Mouse (Mus musculus): Measurements from ENCODE around the gene Ddost. TPM values are rescaled to one million over a fixed set of nuclear protein-coding genes. Genes with fewer than 3 reads are reported as not detected.

Gene Ddost
- 10 to 100 TPM; 84.1 to 91.4 TPM for total RNA-seq (2021)

DNA sequence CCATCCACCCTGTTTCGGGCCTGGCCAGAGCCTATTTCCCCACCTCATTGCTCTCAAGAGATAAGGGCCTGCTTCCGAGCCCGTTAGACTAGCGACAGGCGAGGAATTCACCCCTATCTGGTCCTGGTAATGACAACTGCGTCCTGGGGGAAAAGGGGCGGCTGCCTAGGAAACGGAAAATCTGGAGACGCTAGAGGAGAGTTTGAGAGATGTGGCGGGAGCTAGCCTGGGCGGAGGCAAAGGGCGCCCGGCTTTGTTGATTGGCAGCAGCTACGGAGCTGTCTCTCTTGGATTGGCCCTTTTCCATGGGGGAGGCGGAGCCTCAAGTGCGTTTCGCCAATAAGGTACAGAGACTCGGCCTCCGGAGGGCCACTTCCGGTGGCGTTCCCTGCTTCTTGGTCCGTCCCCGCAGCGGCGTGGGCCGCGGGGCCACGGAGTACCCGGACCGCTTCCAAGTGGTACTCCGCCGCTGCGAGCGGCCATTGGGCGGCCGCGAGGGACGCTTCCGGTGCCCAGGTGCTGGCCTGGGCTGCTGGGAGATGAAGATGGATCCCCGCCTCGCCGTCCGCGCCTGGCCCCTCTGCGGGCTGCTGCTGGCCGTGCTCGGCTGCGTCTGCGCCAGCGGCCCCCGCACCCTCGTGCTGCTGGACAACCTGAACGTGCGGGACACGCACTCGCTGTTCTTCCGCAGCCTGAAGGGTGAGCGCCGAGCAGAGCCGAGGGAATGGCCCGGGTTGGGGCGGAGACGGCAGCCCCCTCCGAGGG, at the start of gene Ddost:
Gene Ddost (plus strand): TSS at position 391 of the 765 bp plus-strand sequence.
- intact Hi-C loops (cut with DNase I), result no loop called here
- peak; percentile 97 to 98 for DNase-seq (ENCODE audit: low spot score in 2 of 2)

- intact Hi-C loops (cut with DNase I), result no loop called here
- no peak for DNase-seq (ENCODE audit: low spot score in 2 of 2)
These were observed 47.3 kb upstream of the Ddost start for GRCm38 (mm10) chr4:138257116-138257687.

GRCm38 (mm10) chr4:138258663-138259062, 45.9 kb upstream of the Ddost start:
- DNase-seq (ENCODE audit: low spot score in 2 of 2), result no peak
- intact Hi-C loops (cut with DNase I), result no loop called here

- intact Hi-C loops (cut with DNase I), result no loop called here
- no peak for DNase-seq (ENCODE audit: low spot score in 2 of 2)
These were observed 45.0 kb upstream of the Ddost start for GRCm38 (mm10) chr4:138259482-138259881.

DNA sequence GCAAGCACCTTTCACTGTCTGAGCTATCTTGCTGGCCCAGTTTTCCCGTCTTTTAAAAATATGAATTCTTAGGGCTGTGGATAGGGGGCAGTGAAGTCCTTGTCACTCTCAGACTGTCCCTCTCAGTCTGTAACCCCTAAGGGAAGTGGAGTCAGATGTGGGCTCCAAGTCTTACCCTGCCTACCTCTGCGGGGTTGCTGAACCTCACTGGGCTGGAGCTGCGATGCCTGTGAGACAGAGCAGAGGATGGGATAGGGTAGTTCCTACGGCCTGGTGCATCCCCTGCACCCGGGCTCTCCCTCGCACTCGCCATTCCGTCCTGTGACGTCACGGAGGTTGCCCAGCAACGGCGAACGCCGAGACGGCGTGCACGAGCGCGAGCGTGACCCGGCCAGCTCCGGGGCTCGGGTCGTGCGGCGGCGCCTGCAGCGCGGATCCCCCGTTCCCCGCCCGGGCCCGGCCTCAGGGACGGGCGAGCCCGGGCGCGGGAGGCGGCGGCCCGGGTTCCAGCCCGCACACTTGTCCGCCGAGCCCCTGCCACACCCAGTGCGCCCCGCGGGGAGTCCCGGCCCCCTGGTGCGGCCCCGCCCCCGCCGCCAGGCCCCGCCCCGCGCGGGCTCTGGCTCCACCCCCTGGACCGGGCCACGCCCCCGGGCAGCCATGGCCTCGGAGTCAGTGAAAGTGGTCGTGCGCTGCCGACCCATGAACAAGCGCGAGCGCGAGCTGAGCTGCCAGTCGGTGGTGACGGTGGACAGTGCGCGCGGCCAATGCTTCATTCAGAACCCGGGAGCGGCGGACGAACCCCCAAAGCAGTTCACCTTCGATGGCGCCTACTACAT, 42.5 kb upstream of the Ddost start:
- intact Hi-C loops (cut with DNase I), result no loop called here
- DNase-seq (ENCODE audit: low spot score in 2 of 2), result peak; percentile 93 to 95

DNA sequence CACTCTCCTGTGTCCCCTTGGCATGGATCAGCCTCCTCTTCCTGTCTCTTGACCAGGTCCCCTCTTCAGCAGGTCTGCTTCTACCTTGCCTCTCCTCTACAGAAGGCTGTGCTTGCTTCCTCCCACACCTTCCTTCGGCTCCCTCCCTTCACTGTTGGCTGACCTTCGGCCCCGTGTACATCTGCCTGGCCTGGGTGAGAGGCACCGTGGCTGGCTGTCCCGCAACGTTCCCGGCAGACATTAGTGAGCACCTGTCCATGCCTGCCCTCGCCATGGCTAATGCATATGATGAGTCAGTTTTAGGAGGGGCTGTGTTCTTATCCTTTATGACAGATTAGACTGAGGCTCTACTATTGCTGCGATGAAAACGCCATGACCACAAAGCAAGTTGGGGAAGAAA, 36.7 kb upstream of the Ddost start:
- DNase-seq (ENCODE audit: low spot score in 2 of 2), result no peak
- intact Hi-C loops (cut with DNase I), result no loop called here

DNA sequence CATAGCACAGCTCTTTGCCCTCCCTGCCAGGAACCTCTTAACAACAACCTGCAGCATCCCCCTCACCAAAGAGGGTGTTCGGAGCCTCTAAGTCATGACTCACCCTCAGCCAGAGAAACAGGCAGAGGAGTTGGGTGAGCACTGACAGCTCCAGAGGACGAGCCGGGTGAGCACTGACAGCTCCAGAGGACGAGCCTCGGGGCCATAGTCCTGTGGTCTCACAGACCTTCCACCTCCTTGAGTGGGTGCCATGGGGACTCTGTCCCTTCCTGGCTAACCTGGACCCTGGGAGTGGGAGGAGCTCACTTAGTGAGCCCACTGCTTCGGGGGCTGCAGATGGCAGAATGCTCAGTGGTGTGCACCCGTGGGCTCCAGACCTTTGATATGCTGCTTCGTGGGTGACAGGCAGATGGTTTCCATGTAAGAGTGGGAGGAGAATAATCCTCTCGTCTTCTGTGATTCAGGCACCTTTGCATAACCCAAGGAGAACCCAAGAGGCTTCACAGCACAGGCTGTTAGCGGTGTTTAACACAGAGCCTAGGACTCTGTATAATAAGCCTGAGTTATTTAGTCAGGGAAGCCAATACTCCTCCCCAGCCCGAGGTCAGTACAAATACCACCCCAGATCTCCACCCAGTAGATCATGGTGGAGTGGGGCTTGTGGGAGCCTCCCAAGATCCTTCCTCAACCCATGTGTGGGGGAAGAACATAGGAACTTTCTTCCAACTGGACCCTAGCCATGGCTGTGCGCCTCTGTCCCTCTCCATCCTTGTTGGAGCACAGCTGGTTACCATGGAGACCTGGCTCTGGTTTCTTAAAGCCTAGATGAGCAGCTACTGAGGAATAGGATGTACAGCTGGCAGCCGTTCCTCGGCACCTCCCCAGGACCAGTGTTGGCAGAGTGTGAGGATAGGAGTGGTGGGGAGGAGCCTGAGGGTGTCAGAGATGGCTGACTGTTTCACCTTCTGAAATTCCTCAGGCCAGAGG, 32.2 kb upstream of the Ddost start:
- peak; percentile 61 to 72 for DNase-seq (ENCODE audit: low spot score in 2 of 2)
- intact Hi-C loops (cut with DNase I), result no loop called here

GRCm38 (mm10) chr4:138278346-138278745, 26.2 kb upstream of the Ddost start:
- DNase-seq (ENCODE audit: low spot score in 2 of 2), result peak; percentile 34 to 56
- intact Hi-C loops (cut with DNase I), result no loop called here

- intact Hi-C loops (cut with DNase I), result no loop called here
- peak; percentile 56 to 63 for DNase-seq (ENCODE audit: low spot score in 2 of 2)
These were observed 21.7 kb upstream of the Ddost start for GRCm38 (mm10) chr4:138282834-138283233.

DNA sequence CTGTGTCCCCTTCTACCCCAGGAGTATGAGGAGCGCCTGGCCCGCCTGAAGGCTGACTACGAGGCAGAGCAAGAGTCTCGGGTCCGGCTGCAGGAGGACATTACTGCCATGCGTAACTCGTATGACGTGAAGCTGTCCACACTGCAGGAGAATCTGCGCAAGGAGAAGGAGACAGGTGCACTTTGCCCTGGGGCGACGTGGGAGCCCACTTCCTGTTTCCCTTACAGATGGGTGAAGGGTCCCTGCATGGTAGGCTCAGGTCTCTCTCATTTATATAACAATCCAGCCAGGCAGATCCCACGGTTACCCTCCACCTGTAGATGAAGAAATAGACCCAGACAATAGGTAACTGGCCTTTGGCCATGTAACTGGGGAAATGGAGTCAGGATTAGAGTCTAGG, 18.1 kb upstream of the Ddost start:
- no peak for DNase-seq (ENCODE audit: low spot score in 2 of 2)
- intact Hi-C loops (cut with DNase I), result no loop called here

- intact Hi-C loops (cut with DNase I), result no loop called here
These were observed 15.8 kb upstream of the Ddost start for GRCm38 (mm10) chr4:138288691-138289090.

GRCm38 (mm10) chr4:138292028-138292427, 12.5 kb upstream of the Ddost start:
- no peak for DNase-seq (ENCODE audit: low spot score in 2 of 2)
- intact Hi-C loops (cut with DNase I), result no loop called here

More at GRCm38 (mm10) chr4:138288691-138289090, 15.8 kb upstream of the Ddost start:
- no peak for DNase-seq (ENCODE audit: low spot score in 2 of 2)

DNA sequence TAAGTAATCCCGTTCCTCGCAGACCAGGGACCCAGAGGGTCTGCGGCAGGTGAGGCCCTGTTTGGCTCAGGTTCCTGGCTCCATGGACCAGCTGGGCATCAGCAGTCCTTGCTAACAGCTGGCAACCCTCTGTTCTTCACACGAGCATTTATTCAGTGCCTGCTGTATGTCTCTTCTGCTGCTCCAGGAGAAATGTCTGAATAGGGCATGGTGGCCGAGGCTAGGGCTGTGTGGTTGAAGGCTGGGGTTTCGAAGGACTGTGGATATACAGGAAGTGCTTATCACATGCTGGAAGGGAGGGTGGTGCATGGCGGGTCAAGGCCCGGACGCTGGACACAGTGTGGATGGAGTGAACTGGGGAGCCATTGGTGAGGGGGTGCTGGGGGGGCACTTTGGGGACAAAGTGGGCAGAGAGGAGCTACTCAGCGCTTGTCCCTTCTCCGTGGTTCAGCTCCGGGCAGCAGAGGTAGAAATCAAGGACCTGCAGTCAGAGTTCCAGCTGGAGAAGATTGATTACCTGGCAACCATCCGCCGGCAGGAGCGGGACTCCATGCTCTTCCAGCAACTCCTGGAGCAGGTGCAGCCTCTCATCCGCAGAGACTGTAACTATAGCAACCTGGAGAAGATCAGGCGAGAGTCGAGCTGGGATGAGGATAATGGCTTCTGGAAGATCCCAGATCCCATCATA, 11.1 kb upstream of the Ddost start:
- intact Hi-C loops (cut with DNase I), result no loop called here
- no peak for DNase-seq (ENCODE audit: low spot score in 2 of 2)

DNA sequence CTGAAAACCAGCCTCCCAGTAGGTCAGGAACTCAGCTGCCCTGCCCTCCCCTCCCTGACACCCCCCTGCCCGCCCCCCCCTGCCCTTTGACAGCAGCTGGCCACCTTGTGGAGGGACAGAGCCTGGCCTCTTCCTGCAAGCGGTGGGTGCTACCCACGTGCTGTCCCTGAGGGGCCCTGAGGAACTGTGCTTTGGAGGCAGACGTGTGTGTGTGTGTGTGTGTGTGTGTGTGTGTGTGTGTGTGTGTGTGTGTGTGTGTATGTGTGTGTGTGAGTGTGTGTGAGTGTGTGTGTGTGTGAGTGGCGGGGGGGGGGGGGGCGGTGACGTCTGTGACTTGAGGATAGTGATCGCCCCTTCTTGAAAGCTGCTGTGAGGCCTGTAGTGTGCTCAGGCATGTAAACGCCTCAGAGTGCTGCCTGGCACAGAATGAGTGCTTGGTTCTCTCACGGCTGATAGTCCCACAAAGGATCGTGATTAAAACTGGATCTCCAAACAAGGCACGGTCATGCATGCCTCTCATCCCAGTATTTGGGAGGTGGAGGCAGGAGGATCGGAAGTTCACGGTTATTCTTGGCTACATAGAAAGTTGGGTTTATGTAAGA, 10.5 kb upstream of the Ddost start:
- intact Hi-C loops (cut with DNase I), result no loop called here
- no peak for DNase-seq (ENCODE audit: low spot score in 2 of 2)

GRCm38 (mm10) chr4:138301271-138301780, 3.2 kb upstream of the Ddost start:
- no peak for DNase-seq (ENCODE audit: low spot score in 2 of 2)
- intact Hi-C loops (cut with DNase I), result no loop called here

DNA sequence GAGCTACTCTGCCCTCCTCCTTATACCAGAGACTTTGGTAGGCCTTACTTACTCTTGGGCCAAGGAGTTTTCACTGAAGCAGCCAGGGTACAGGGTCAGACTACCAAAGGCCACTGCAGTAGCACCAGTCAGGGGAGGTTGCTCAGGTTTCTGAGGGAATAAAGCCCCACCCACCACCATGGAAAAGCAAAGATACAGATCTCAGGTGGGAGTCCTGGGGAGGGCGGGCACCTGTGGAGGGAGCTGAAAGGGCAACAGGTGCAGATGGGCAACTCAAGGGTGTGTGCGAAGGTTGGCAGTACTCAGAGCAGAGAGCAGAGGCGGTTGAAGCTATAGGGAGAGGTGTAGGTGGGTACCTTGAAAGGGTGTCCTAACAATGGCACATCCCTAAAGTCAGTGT, 1.5 kb upstream of the Ddost start:
- intact Hi-C loops (cut with DNase I), result no loop called here
- no peak for DNase-seq (ENCODE audit: low spot score in 2 of 2)

GRCm38 (mm10) chr4:138303742-138304141, 788 bp upstream of the Ddost start:
- DNase-seq (ENCODE audit: low spot score in 2 of 2), result no peak
- intact Hi-C loops (cut with DNase I), result no loop called here

DNA sequence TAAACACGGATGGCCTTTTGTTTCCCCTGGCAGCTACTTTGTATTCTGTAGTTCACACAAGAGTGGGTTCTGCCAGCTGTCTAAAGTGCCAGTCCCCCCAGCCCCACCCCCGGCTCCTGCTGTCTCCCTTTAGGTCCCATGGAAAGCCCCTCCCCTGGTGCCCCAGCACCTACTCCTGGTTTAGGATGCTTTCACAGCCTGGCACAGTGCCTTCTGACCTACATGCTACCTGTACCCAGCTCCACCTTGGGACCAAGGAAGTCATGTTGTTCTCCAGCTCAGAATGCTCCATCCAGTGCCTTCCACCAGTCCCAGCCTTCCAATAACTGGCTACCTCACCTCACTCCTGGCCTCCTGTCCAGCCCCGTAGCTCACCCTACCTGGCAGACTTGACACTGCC, 2.5 kb downstream of the Ddost start:
- intact Hi-C loops (cut with DNase I), result no loop called here
- DNase-seq (ENCODE audit: low spot score in 2 of 2), result no peak
